Mouse (Mus musculus): ENCODE measurements at regions not wholly inside any gene's neighbourhood (a gene's known extent, or its start where the extent isn't known, plus 50 kb on each side); places are given as distances from the start of the nearest gene placed in this dataset.

- TF ChIP-seq CTCF (conservative IDR thresholded peaks at IDR 0.05; ENCODE audit: insufficient read depth, insufficient read length, low read depth, low read length) (no peak), POLR2A (IDR thresholded peaks at IDR 0.05; ENCODE audit: low read depth, low read length) (no peak)
Measured at GRCm38 (mm10) chr12:27399392-27399791, 57.0 kb upstream of the Sox11 start.
